In genomic region chr2:113595329-113596091, GRCm38 (mm10) we compare ENCODE assay signal across 8 mouse cellular contexts.
DNase-seq lines count a peak whose midpoint lies in the region; ATAC-seq lines count a peak whose summit lies in the region.

No protein-coding gene starts in this region.

- no peak overlapping the region for H3K9ac ChIP-seq in forebrain, embryonic 12.5 days
- no peak overlapping the region for H3K9ac ChIP-seq in hindbrain, embryonic 14.5 days
- no peak overlapping the region for H3K9ac ChIP-seq in midbrain, embryonic 14.5 days (replicated peaks; ENCODE audit: low read length)

- H3K9me3 ChIP-seq in forebrain, embryonic 12.5 days, result no peaks in the 10 kb centered on the region
- H3K9me3 ChIP-seq in hindbrain, embryonic 14.5 days (ENCODE audit: control insufficient read depth, low read length), result no peaks in the 10 kb centered on the region
- no peaks in the 10 kb centered on the region for H3K9me3 ChIP-seq in midbrain, embryonic 14.5 days (ENCODE audit: control insufficient read depth, low read length)

- WGBS in forebrain, embryonic 12.5 days, result 3% methylated on average over 10 of the region's 10 CpGs
- WGBS in hindbrain, embryonic 14.5 days, result 3% methylated on average over 10 of the region's 10 CpGs
- WGBS in midbrain, embryonic 14.5 days, result 3% methylated on average over 10 of the region's 10 CpGs

- H3K27me3 ChIP-seq in forebrain, embryonic 12.5 days, result peaks cover 14% of the 10 kb centered on the region
- no peaks in the 10 kb centered on the region for H3K27me3 ChIP-seq in hindbrain, embryonic 14.5 days (ENCODE audit: control insufficient read depth, insufficient read depth, low read length)
- H3K27me3 ChIP-seq in midbrain, embryonic 14.5 days (ENCODE audit: control insufficient read depth, insufficient read depth, low read length), result no peaks in the 10 kb centered on the region

- peak; percentile 51 for DNase-seq in testis, postnatal 10 days (ENCODE audit: low spot score)
- no peak for DNase-seq in testis, postnatal 14 days (ENCODE audit: low spot score)
- peak; percentile 56 for DNase-seq in hindbrain, embryonic 14.5 days (ENCODE audit: low spot score)
- peak; percentile 57 for DNase-seq in midbrain, embryonic 14.5 days
- no peak for DNase-seq in T-cell, adult 2 months (ENCODE audit: low spot score)
- no peak for DNase-seq in spleen, postnatal 36 days (ENCODE audit: low spot score in 2 of 2)
- no peak for DNase-seq in thymus, postnatal 14 days

- peaks cover 9% of the 10 kb centered on the region for H3K4me1 ChIP-seq in forebrain, embryonic 12.5 days
- H3K4me1 ChIP-seq in hindbrain, embryonic 14.5 days (replicated peaks; ENCODE audit: control insufficient read depth, insufficient read depth, low read length), result no peaks in the 10 kb centered on the region; the same call in 1 of the 2 replicates
- peaks cover 4% of the 10 kb centered on the region; the same call in 1 of the 2 replicates for H3K4me1 ChIP-seq in midbrain, embryonic 14.5 days (ENCODE audit: control insufficient read depth, insufficient read depth, low read length)

- peak; percentile 46; the same call in 1 of the 2 replicates for ATAC-seq in forebrain, embryonic 12.5 days (ENCODE audit: low FRiP score)
- peak; percentile 70; the same call in 1 of the 2 replicates for ATAC-seq in hindbrain, embryonic 14.5 days (ENCODE audit: low FRiP score)
- ATAC-seq in midbrain, embryonic 14.5 days (ENCODE audit: low FRiP score, low TSS enrichment), result no peak

- no peaks in the 10 kb centered on the region for H3K36me3 ChIP-seq in forebrain, embryonic 12.5 days (replicated peaks)
- no peaks in the 10 kb centered on the region for H3K36me3 ChIP-seq in hindbrain, embryonic 14.5 days (replicated peaks; ENCODE audit: control insufficient read depth, insufficient read depth)
- no peaks in the 10 kb centered on the region for H3K36me3 ChIP-seq in midbrain, embryonic 14.5 days (ENCODE audit: control insufficient read depth, insufficient read depth, low read length)

- H3K4me3 ChIP-seq in forebrain, embryonic 12.5 days (replicated peaks), result no peak overlapping the region
- H3K4me3 ChIP-seq in hindbrain, embryonic 14.5 days (replicated peaks; ENCODE audit: low read length), result no peak overlapping the region
- H3K4me3 ChIP-seq in midbrain, embryonic 14.5 days (replicated peaks; ENCODE audit: low read depth, low read length), result no peak overlapping the region

- peak overlapping the region; percentile 22 for H3K4me2 ChIP-seq in forebrain, embryonic 12.5 days
- peak overlapping the region; percentile 25; the same call in 1 of the 2 replicates for H3K4me2 ChIP-seq in hindbrain, embryonic 14.5 days (replicated peaks)
- H3K4me2 ChIP-seq in midbrain, embryonic 14.5 days (ENCODE audit: low read length), result peak overlapping the region; percentile 36

- no peak overlapping the region for H3K27ac ChIP-seq in forebrain, embryonic 12.5 days
- H3K27ac ChIP-seq in hindbrain, embryonic 14.5 days, result no peak overlapping the region
- no peak overlapping the region for H3K27ac ChIP-seq in midbrain, embryonic 14.5 days (replicated peaks; ENCODE audit: low read depth, low read length)

Comparison
In these comparisons a context has a peak if more than half of its experiments do, and no peak if none do; other contexts are left out.
1. DNase-seq: peak in testis, postnatal 10 days (single experiment), hindbrain, embryonic 14.5 days (single experiment) and midbrain, embryonic 14.5 days (single experiment); none in testis, postnatal 14 days (single experiment), T-cell, adult 2 months (single experiment), spleen, postnatal 36 days (0 of 2) and thymus, postnatal 14 days (single experiment).
2. Peak in every context shown above with its lines, with median percentiles within 50 percentile points of each other: H3K4me2 ChIP-seq.